Mouse (Mus musculus): ENCODE data around the gene Anks6. TPM values are rescaled to one million over a fixed set of nuclear protein-coding genes. Genes with fewer than 3 reads are reported as not detected.

Gene Anks6
- polyA plus RNA-seq, 1 experiment, result 2.5 TPM

- TF ChIP-seq POLR2A (IDR thresholded peaks at IDR 0.05; ENCODE audit: control insufficient read depth, extremely low read depth, insufficient read depth, low read length, poor library complexity), result no peak
- TF ChIP-seq CTCF (IDR thresholded peaks at IDR 0.05; ENCODE audit: borderline replicate concordance, control insufficient read depth, extremely low read depth, insufficient read depth, low read length, poor library complexity), result no peak
- no peaks in the 10 kb centered on the region for H3K36me3 ChIP-seq (ENCODE audit: control insufficient read depth, insufficient read depth, low read length)
- WGBS, result 95% methylated on average over 7 of the region's 7 CpGs
- H3K27ac ChIP-seq (ENCODE audit: control insufficient read depth, insufficient read depth, low read length), result no peak overlapping the region
- H3K4me3 ChIP-seq (ENCODE audit: control insufficient read depth, insufficient read depth, low read length), result no peak overlapping the region
- DNase-seq, result no peak
- H3K27me3 ChIP-seq (ENCODE audit: control insufficient read depth, insufficient read depth, low read length), result no peaks in the 10 kb centered on the region
- peaks cover 14% of the 10 kb centered on the region for H3K4me1 ChIP-seq (replicated peaks; ENCODE audit: control insufficient read depth, insufficient read depth, low read length)
These were observed 31.4 kb upstream of the Anks6 start for GRCm38 (mm10) chr4:47088671-47089070.

- no peak for DNase-seq
- Histone ChIP-seq H3K36me3 (ENCODE audit: control insufficient read depth, insufficient read depth, low read length) (no peaks in the 10 kb centered on the region), H3K4me3 (ENCODE audit: control insufficient read depth, insufficient read depth, low read length) (no peak overlapping the region), H3K27me3 (ENCODE audit: control insufficient read depth, insufficient read depth, low read length) (no peaks in the 10 kb centered on the region), H3K4me1 (replicated peaks; ENCODE audit: control insufficient read depth, insufficient read depth, low read length) (no peaks in the 10 kb centered on the region), H3K27ac (ENCODE audit: control insufficient read depth, insufficient read depth, low read length) (no peak overlapping the region)
- no peak for TF ChIP-seq POLR2A (IDR thresholded peaks at IDR 0.05; ENCODE audit: control insufficient read depth, extremely low read depth, insufficient read depth, low read length, poor library complexity)
- TF ChIP-seq CTCF (IDR thresholded peaks at IDR 0.05; ENCODE audit: borderline replicate concordance, control insufficient read depth, extremely low read depth, insufficient read depth, low read length, poor library complexity), result no peak
- 95% methylated on average over 7 of the region's 7 CpGs for WGBS
These were observed 26.6 kb upstream of the Anks6 start for GRCm38 (mm10) chr4:47083824-47084223.

GRCm38 (mm10) chr4:47080647-47081010, 23.4 kb upstream of the Anks6 start:
- TF ChIP-seq POLR2A (IDR thresholded peaks at IDR 0.05; ENCODE audit: control insufficient read depth, extremely low read depth, insufficient read depth, low read length, poor library complexity) (no peak), CTCF (IDR thresholded peaks at IDR 0.05; ENCODE audit: borderline replicate concordance, control insufficient read depth, extremely low read depth, insufficient read depth, low read length, poor library complexity) (no peak)
- Histone ChIP-seq H3K4me3 (ENCODE audit: control insufficient read depth, insufficient read depth, low read length) (no peak overlapping the region), H3K27me3 (ENCODE audit: control insufficient read depth, insufficient read depth, low read length) (no peaks in the 10 kb centered on the region), H3K27ac (ENCODE audit: control insufficient read depth, insufficient read depth, low read length) (no peak overlapping the region), H3K36me3 (ENCODE audit: control insufficient read depth, insufficient read depth, low read length) (no peaks in the 10 kb centered on the region), H3K4me1 (replicated peaks; ENCODE audit: control insufficient read depth, insufficient read depth, low read length) (no peaks in the 10 kb centered on the region)
- WGBS, result 36% methylated on average over 4 of the region's 4 CpGs
- no peak for DNase-seq

GRCm38 (mm10) chr4:47079997-47080646, 22.9 kb upstream of the Anks6 start:
- 38% methylated on average over 17 of the region's 17 CpGs for WGBS
- DNase-seq, result no peak
- H3K4me3 ChIP-seq (ENCODE audit: control insufficient read depth, insufficient read depth, low read length), result no peak overlapping the region

GRCm38 (mm10) chr4:47075054-47075453, 17.8 kb upstream of the Anks6 start:
- no peaks in the 10 kb centered on the region for H3K4me1 ChIP-seq (replicated peaks; ENCODE audit: control insufficient read depth, insufficient read depth, low read length)
- H3K27ac ChIP-seq (ENCODE audit: control insufficient read depth, insufficient read depth, low read length), result no peak overlapping the region
- DNase-seq, result no peak
- no peak for TF ChIP-seq CTCF (IDR thresholded peaks at IDR 0.05; ENCODE audit: borderline replicate concordance, control insufficient read depth, extremely low read depth, insufficient read depth, low read length, poor library complexity)
- no peak for TF ChIP-seq POLR2A (IDR thresholded peaks at IDR 0.05; ENCODE audit: control insufficient read depth, extremely low read depth, insufficient read depth, low read length, poor library complexity)
- H3K36me3 ChIP-seq (ENCODE audit: control insufficient read depth, insufficient read depth, low read length), result no peaks in the 10 kb centered on the region
- no peaks in the 10 kb centered on the region for H3K27me3 ChIP-seq (ENCODE audit: control insufficient read depth, insufficient read depth, low read length)
- WGBS, result 38% methylated on average over 2 of the region's 2 CpGs
- H3K4me3 ChIP-seq (ENCODE audit: control insufficient read depth, insufficient read depth, low read length), result no peak overlapping the region

More at GRCm38 (mm10) chr4:47079997-47080646, 22.9 kb upstream of the Anks6 start:
- Histone ChIP-seq H3K4me1 (replicated peaks; ENCODE audit: control insufficient read depth, insufficient read depth, low read length) (no peaks in the 10 kb centered on the region), H3K36me3 (ENCODE audit: control insufficient read depth, insufficient read depth, low read length) (no peaks in the 10 kb centered on the region), H3K27ac (ENCODE audit: control insufficient read depth, insufficient read depth, low read length) (no peak overlapping the region), H3K27me3 (ENCODE audit: control insufficient read depth, insufficient read depth, low read length) (no peaks in the 10 kb centered on the region)
- TF ChIP-seq POLR2A (IDR thresholded peaks at IDR 0.05; ENCODE audit: control insufficient read depth, extremely low read depth, insufficient read depth, low read length, poor library complexity) (no peak), CTCF (IDR thresholded peaks at IDR 0.05; ENCODE audit: borderline replicate concordance, control insufficient read depth, extremely low read depth, insufficient read depth, low read length, poor library complexity) (no peak)

GRCm38 (mm10) chr4:47060900-47061299, 3.7 kb upstream of the Anks6 start:
- DNase-seq, result no peak
- H3K36me3 ChIP-seq (ENCODE audit: control insufficient read depth, insufficient read depth, low read length), result no peaks in the 10 kb centered on the region
- H3K4me1 ChIP-seq (replicated peaks; ENCODE audit: control insufficient read depth, insufficient read depth, low read length), result peaks cover 7% of the 10 kb centered on the region
- no peak overlapping the region for H3K4me3 ChIP-seq (ENCODE audit: control insufficient read depth, insufficient read depth, low read length)
- H3K27me3 ChIP-seq (ENCODE audit: control insufficient read depth, insufficient read depth, low read length), result peaks cover 3% of the 10 kb centered on the region; the same call in 1 of the 2 replicates
- no peak overlapping the region for H3K27ac ChIP-seq (ENCODE audit: control insufficient read depth, insufficient read depth, low read length)
- TF ChIP-seq POLR2A (IDR thresholded peaks at IDR 0.05; ENCODE audit: control insufficient read depth, extremely low read depth, insufficient read depth, low read length, poor library complexity) (no peak), CTCF (IDR thresholded peaks at IDR 0.05; ENCODE audit: borderline replicate concordance, control insufficient read depth, extremely low read depth, insufficient read depth, low read length, poor library complexity) (no peak)
- WGBS, result 61% methylated on average over 1 of the region's 1 CpGs

All from thymus, adult 2 months (tissue).